Mouse (Mus musculus): ENCODE measurements around the gene Oosp3.

- TF ChIP-seq CTCF (IDR thresholded peaks at IDR 0.05; ENCODE audit: low read depth) (no peak), EP300 (IDR thresholded peaks at IDR 0.05; ENCODE audit: low read depth) (no peak)
These were observed 48.8 kb downstream of the Oosp3 start for GRCm38 (mm10) chr19:11745680-11746079.

Measured in heart, postnatal 0 days (tissue).